Mouse (Mus musculus): ENCODE data around the gene Tsg101. TPM values are rescaled to one million over a fixed set of nuclear protein-coding genes. Genes with fewer than 3 reads are reported as not detected.

Tsg101 gene
- polyA plus RNA-seq (2016; fragmentation: Nextera tagmentation; extraction: Ambion mirVana): 260 and 265 TPM in 2 replicates

- Histone ChIP-seq H3K9me3 (no peaks in the 10 kb centered on the region), H3K36me3 (replicated peaks) (peaks cover 30% of the 10 kb centered on the region), H3K4me1 (peaks cover 29% of the 10 kb centered on the region), H3K27ac (replicated peaks) (peak within 1 kb of the TSS; percentile 99), H3K27me3 (replicated peaks; ENCODE audit: low read depth, poor library complexity, severe bottlenecking) (no peaks in the 10 kb centered on the region), H3K4me3 (peak within 1 kb of the TSS; percentile 90)
- WGBS: under 1% methylated on average over 75 of the region's 75 CpGs
- DNase-seq (ENCODE audit: low spot score): peak; percentile 95
Observed at GRCm38 (mm10) chr7:46919551-46920176, at the start of gene Tsg101. Tsg101 (minus strand) TSS chr7:46919969.

GRCm38 (mm10) chr7:46964070-46964469 is 44.3 kb upstream of the Tsg101 start:
- WGBS: 87% methylated on average over 7 of the region's 7 CpGs
- no peak overlapping the region for H3K27ac ChIP-seq (replicated peaks)

GRCm38 (mm10) chr7:46962806-46963618 is 43.2 kb upstream of the Tsg101 start:
- no peaks in the 10 kb centered on the region for H3K36me3 ChIP-seq (replicated peaks)
- peak overlapping the region; percentile 75 for H3K27ac ChIP-seq (replicated peaks)
- peaks cover 5% of the 10 kb centered on the region for H3K4me1 ChIP-seq
- no peaks in the 10 kb centered on the region for H3K9me3 ChIP-seq
- no peak overlapping the region for H3K4me3 ChIP-seq
- 1% methylated on average over 9 of the region's 9 CpGs for WGBS
- peak; percentile 80 for DNase-seq (ENCODE audit: low spot score)
- H3K27me3 ChIP-seq (replicated peaks; ENCODE audit: low read depth, poor library complexity, severe bottlenecking): peaks cover 17% of the 10 kb centered on the region

More at GRCm38 (mm10) chr7:46964070-46964469, 44.3 kb upstream of the Tsg101 start:
- Histone ChIP-seq H3K9me3 (no peaks in the 10 kb centered on the region), H3K27me3 (replicated peaks; ENCODE audit: low read depth, poor library complexity, severe bottlenecking) (peaks cover 17% of the 10 kb centered on the region), H3K36me3 (replicated peaks) (no peaks in the 10 kb centered on the region), H3K4me1 (peaks cover 5% of the 10 kb centered on the region), H3K4me3 (no peak overlapping the region)
- no peak for DNase-seq (ENCODE audit: low spot score)

- no peak for DNase-seq (ENCODE audit: low spot score)
- no peaks in the 10 kb centered on the region for H3K36me3 ChIP-seq (replicated peaks)
- H3K4me1 ChIP-seq: peaks cover 14% of the 10 kb centered on the region
- no peak overlapping the region for H3K4me3 ChIP-seq
- no peak overlapping the region for H3K27ac ChIP-seq (replicated peaks)
- no peaks in the 10 kb centered on the region for H3K9me3 ChIP-seq
- H3K27me3 ChIP-seq (replicated peaks; ENCODE audit: low read depth, poor library complexity, severe bottlenecking): peaks cover 17% of the 10 kb centered on the region
Observed at GRCm38 (mm10) chr7:46962132-46962531, 42.4 kb upstream of the Tsg101 start.

- Histone ChIP-seq H3K4me1 (peaks cover 15% of the 10 kb centered on the region), H3K36me3 (replicated peaks) (no peaks in the 10 kb centered on the region), H3K4me3 (no peak overlapping the region), H3K9me3 (no peaks in the 10 kb centered on the region), H3K27ac (replicated peaks) (no peak overlapping the region), H3K27me3 (replicated peaks; ENCODE audit: low read depth, poor library complexity, severe bottlenecking) (peaks cover 17% of the 10 kb centered on the region)
- DNase-seq (ENCODE audit: low spot score): no peak
- WGBS: 70% methylated on average over 3 of the region's 3 CpGs
Observed at GRCm38 (mm10) chr7:46960991-46961390, 41.2 kb upstream of the Tsg101 start.

- Histone ChIP-seq H3K27ac (replicated peaks) (peak overlapping the region; percentile 83; the same call in 1 of the 2 replicates), H3K9me3 (no peaks in the 10 kb centered on the region), H3K4me3 (peak overlapping the region; percentile 88), H3K36me3 (replicated peaks) (peaks cover 18% of the 10 kb centered on the region), H3K4me1 (peaks cover 15% of the 10 kb centered on the region), H3K27me3 (replicated peaks; ENCODE audit: low read depth, poor library complexity, severe bottlenecking) (peaks cover 17% of the 10 kb centered on the region)
- 18% methylated on average over 9 of the region's 9 CpGs for WGBS
- no peak for DNase-seq (ENCODE audit: low spot score)
Observed at GRCm38 (mm10) chr7:46958853-46959252, 39.1 kb upstream of the Tsg101 start.

GRCm38 (mm10) chr7:46957831-46958691 is 38.3 kb upstream of the Tsg101 start, which contains the start of gene Uevld:
Uevld (minus strand) TSS chr7:46958527.
- peak within 1 kb of the TSS; percentile 83 for H3K27ac ChIP-seq (replicated peaks)
- 1% methylated on average over 51 of the region's 51 CpGs for WGBS
- DNase-seq (ENCODE audit: low spot score): peak; percentile 96

GRCm38 (mm10) chr7:46935847-46936246 is 16.1 kb upstream of the Tsg101 start:
- H3K36me3 ChIP-seq (replicated peaks): peaks cover 81% of the 10 kb centered on the region
- H3K27me3 ChIP-seq (replicated peaks; ENCODE audit: low read depth, poor library complexity, severe bottlenecking): no peaks in the 10 kb centered on the region
- 73% methylated on average over 4 of the region's 4 CpGs for WGBS
- H3K4me1 ChIP-seq: no peaks in the 10 kb centered on the region
- no peaks in the 10 kb centered on the region for H3K9me3 ChIP-seq
- no peak overlapping the region for H3K27ac ChIP-seq (replicated peaks)
- peak; percentile 37 for DNase-seq (ENCODE audit: low spot score)
- no peak overlapping the region for H3K4me3 ChIP-seq

More at GRCm38 (mm10) chr7:46957831-46958691, 38.3 kb upstream of the Tsg101 start, which contains the start of gene Uevld:
- Histone ChIP-seq H3K4me3 (peak within 1 kb of the TSS; percentile 88), H3K27me3 (replicated peaks; ENCODE audit: low read depth, poor library complexity, severe bottlenecking) (peaks cover 17% of the 10 kb centered on the region), H3K36me3 (replicated peaks) (peaks cover 26% of the 10 kb centered on the region), H3K4me1 (peaks cover 14% of the 10 kb centered on the region), H3K9me3 (no peaks in the 10 kb centered on the region)

- no peaks in the 10 kb centered on the region for H3K9me3 ChIP-seq
- no peaks in the 10 kb centered on the region for H3K27me3 ChIP-seq (replicated peaks; ENCODE audit: low read depth, poor library complexity, severe bottlenecking)
- 92% methylated on average over 8 of the region's 8 CpGs for WGBS
- H3K4me3 ChIP-seq: no peak overlapping the region
- DNase-seq (ENCODE audit: low spot score): no peak
- no peak overlapping the region for H3K27ac ChIP-seq (replicated peaks)
- H3K36me3 ChIP-seq (replicated peaks): peaks cover 78% of the 10 kb centered on the region
- H3K4me1 ChIP-seq: no peaks in the 10 kb centered on the region
Observed at GRCm38 (mm10) chr7:46934788-46935187, 15.0 kb upstream of the Tsg101 start.

- H3K4me1 ChIP-seq: no peaks in the 10 kb centered on the region
- H3K9me3 ChIP-seq: no peaks in the 10 kb centered on the region
- DNase-seq (ENCODE audit: low spot score): no peak
- H3K27me3 ChIP-seq (replicated peaks; ENCODE audit: low read depth, poor library complexity, severe bottlenecking): no peaks in the 10 kb centered on the region
- H3K27ac ChIP-seq (replicated peaks): no peak overlapping the region
- WGBS: 91% methylated on average over 3 of the region's 3 CpGs
- peaks cover 68% of the 10 kb centered on the region for H3K36me3 ChIP-seq (replicated peaks)
- no peak overlapping the region for H3K4me3 ChIP-seq
Observed at GRCm38 (mm10) chr7:46931370-46931769, 11.6 kb upstream of the Tsg101 start.

GRCm38 (mm10) chr7:46928291-46928690 is 8.5 kb upstream of the Tsg101 start:
- Histone ChIP-seq H3K4me1 (no peaks in the 10 kb centered on the region), H3K27me3 (replicated peaks; ENCODE audit: low read depth, poor library complexity, severe bottlenecking) (no peaks in the 10 kb centered on the region), H3K36me3 (replicated peaks) (peaks cover 40% of the 10 kb centered on the region), H3K27ac (replicated peaks) (no peak overlapping the region), H3K4me3 (no peak overlapping the region), H3K9me3 (no peaks in the 10 kb centered on the region)
- WGBS: 94% methylated on average over 5 of the region's 5 CpGs
- no peak for DNase-seq (ENCODE audit: low spot score)

GRCm38 (mm10) chr7:46922075-46922474 is 2.3 kb upstream of the Tsg101 start:
- no peaks in the 10 kb centered on the region for H3K9me3 ChIP-seq
- peaks cover 10% of the 10 kb centered on the region for H3K36me3 ChIP-seq (replicated peaks)
- H3K4me3 ChIP-seq: no peak overlapping the region
- 86% methylated on average over 4 of the region's 4 CpGs for WGBS
- peaks cover 22% of the 10 kb centered on the region for H3K4me1 ChIP-seq
- no peaks in the 10 kb centered on the region for H3K27me3 ChIP-seq (replicated peaks; ENCODE audit: low read depth, poor library complexity, severe bottlenecking)
- H3K27ac ChIP-seq (replicated peaks): no peak overlapping the region
- no peak for DNase-seq (ENCODE audit: low spot score)

All from embryonic facial prominence, embryonic 10.5 days (tissue).